Mouse (Mus musculus) MEL (cell line): ENCODE measurements around the gene Fndc8. TPM values are rescaled to one million over a fixed set of nuclear protein-coding genes. Genes with fewer than 3 reads are reported as not detected.

ENCODE experiments used
- DNase-seq: peaks from one replicate; pipeline ENCODE4 v3.0.0; 2011; ENCODE audit warnings: low read depth, low spot score
- H3K27ac ChIP-seq: 2 replicates; pipeline ENCODE4 v1.5.1; 2012; ENCODE audit warnings: low read depth, mild to moderate bottlenecking, control low read depth, low read length, moderate library complexity; ENCODE audit not compliant: control insufficient read depth
- H3K27me3 ChIP-seq, 2 experiments: fragments of 150-350 bp in 1 of 2; sonication (generic) in 1 of 2; 2 replicates each; pipeline ENCODE4 v1.6.1; 2012; ENCODE audit warnings: low read length in 2 of 2, mild to moderate bottlenecking in 2 of 2, improper control_type of control experiment in 1 of 2, moderate library complexity in 1 of 2; ENCODE audit not compliant: insufficient read depth in 2 of 2, control insufficient read depth in 1 of 2
- H3K36me3 ChIP-seq, 2 experiments: 2 replicates each; pipeline ENCODE4 v1.6.1; 2012 to 2014; ENCODE audit warnings: low read length in 2 of 2, improper control_type of control experiment in 1 of 2, inconsistent platforms in 1 of 2, mild to moderate bottlenecking in 1 of 2; ENCODE audit not compliant: insufficient read depth in 2 of 2, control insufficient read depth in 1 of 2
- H3K4me1 ChIP-seq, 2 experiments: fragments of 150-350 bp in 1 of 2; sonication (generic) in 1 of 2; 2 replicates each; pipeline ENCODE4 v1.6.1; 2012; ENCODE audit warnings: low read length in 2 of 2, improper control_type of control experiment in 1 of 2, mild to moderate bottlenecking in 1 of 2; ENCODE audit not compliant: insufficient read depth in 2 of 2, control insufficient read depth in 1 of 2
- H3K4me3 ChIP-seq, 2 experiments: fragments of 150-350 bp in 1 of 2; sonication (generic) in 1 of 2; 2 replicates each; pipeline ENCODE4 v1.5.1; 2012; ENCODE audit warnings: low read depth in 2 of 2, low read length in 2 of 2, mild to moderate bottlenecking in 2 of 2, moderate library complexity in 2 of 2, control low read depth in 1 of 2, improper control_type of control experiment in 1 of 2; ENCODE audit not compliant: control insufficient read depth in 1 of 2, insufficient read depth in 1 of 2
- H3K79me2 ChIP-seq: 2 replicates; pipeline ENCODE4 v1.6.1; 2012; ENCODE audit warnings: mild to moderate bottlenecking, low read length, moderate library complexity; ENCODE audit not compliant: control insufficient read depth, poor library complexity, insufficient read depth
- H3K9ac ChIP-seq: 2 replicates; pipeline ENCODE4 v1.6.1; 2012; ENCODE audit warnings: low read depth, mild to moderate bottlenecking, control low read depth, low read length, moderate library complexity; ENCODE audit not compliant: control insufficient read depth, poor library complexity, severe bottlenecking
- H3K9me3 ChIP-seq: fragments of 150-350 bp; sonication (generic); replicated peaks from 2 replicates; pipeline ENCODE4 v1.6.1; 2012; ENCODE audit warnings: mild to moderate bottlenecking, low read length, improper control_type of control experiment, moderate library complexity; ENCODE audit not compliant: insufficient read depth
- BHLHE40 ChIP-seq: IDR thresholded peaks from 2 replicates; pipeline ENCODE4 v1.6.1; 2012; ENCODE audit warnings: low read depth, mild to moderate bottlenecking, inconsistent platforms, low read length, improper control_type of control experiment, borderline replicate concordance
- CTCF ChIP-seq, 3 experiments: IDR thresholded peaks in 2 of 3; conservative IDR thresholded peaks in 1 of 3; 2 replicates each; pipeline ENCODE4 v1.5.1; 2011 to 2012; ENCODE audit warnings: low read length in 3 of 3, low read depth in 2 of 3, mild to moderate bottlenecking in 2 of 3, improper control_type of control experiment in 1 of 3, inconsistent platforms in 1 of 3, mixed read lengths in 1 of 3, moderate library complexity in 1 of 3; ENCODE audit not compliant: control insufficient read depth in 1 of 3, insufficient read depth in 1 of 3, poor library complexity in 1 of 3, severe bottlenecking in 1 of 3
- E2F4 ChIP-seq: IDR thresholded peaks from 2 replicates; pipeline ENCODE4 v1.6.1; 2011; ENCODE audit warnings: low read depth, low read length, improper control_type of control experiment, borderline replicate concordance
- HCFC1 ChIP-seq: IDR thresholded peaks from 2 replicates; pipeline ENCODE4 v1.6.1; 2012; ENCODE audit warnings: low read depth, mild to moderate bottlenecking, inconsistent platforms, low read length, improper control_type of control experiment, moderate library complexity
- MYB ChIP-seq: IDR thresholded peaks from 2 replicates; pipeline ENCODE4 v1.6.1; 2011; ENCODE audit warnings: mild to moderate bottlenecking, low read depth, low read length, improper control_type of control experiment
- MYC ChIP-seq: IDR thresholded peaks from 2 replicates; pipeline ENCODE4 v1.6.1; 2011; ENCODE audit warnings: low read depth, mild to moderate bottlenecking, low read length, improper control_type of control experiment, moderate library complexity
- NRF1 ChIP-seq: IDR thresholded peaks from 2 replicates; pipeline ENCODE4 v1.6.1; 2014; ENCODE audit warnings: low read depth, mild to moderate bottlenecking, inconsistent platforms, low read length, improper control_type of control experiment, moderate library complexity; ENCODE audit not compliant: poor library complexity, insufficient read depth, severe bottlenecking
- RAD21 ChIP-seq: IDR thresholded peaks from 2 replicates; pipeline ENCODE4 v1.6.1; 2011; ENCODE audit warnings: mild to moderate bottlenecking, low read depth, low read length, improper control_type of control experiment
- RCOR1 ChIP-seq: IDR thresholded peaks from 2 replicates; pipeline ENCODE4 v1.6.1; 2012; ENCODE audit warnings: low read depth, mild to moderate bottlenecking, inconsistent platforms, low read length, improper control_type of control experiment
- TAL1 ChIP-seq: IDR thresholded peaks from 2 replicates; pipeline ENCODE4 v1.6.1; 2012; ENCODE audit warnings: mild to moderate bottlenecking, inconsistent platforms, low read length, moderate library complexity, mixed read lengths
- UBTF ChIP-seq: IDR thresholded peaks from 2 replicates; pipeline ENCODE4 v1.6.1; 2012; ENCODE audit warnings: low read depth, mild to moderate bottlenecking, inconsistent platforms, low read length, improper control_type of control experiment, moderate library complexity, borderline replicate concordance; ENCODE audit not compliant: insufficient read depth
- USF2 ChIP-seq, 2 experiments: IDR thresholded peaks; 2 replicates each; pipeline ENCODE4 v1.6.1; 2011 to 2012; ENCODE audit warnings: improper control_type of control experiment in 2 of 2, low read length in 2 of 2, borderline replicate concordance in 1 of 2, inconsistent platforms in 1 of 2, low read depth in 1 of 2, mild to moderate bottlenecking in 1 of 2; ENCODE audit not compliant: insufficient read depth in 1 of 2
- polyA plus RNA-seq, 2 experiments: library from polyadenylated mRNA; stranded (reverse) in 1 of 2; unstranded in 1 of 2; fragments of >175 nt in 1 of 2; fragments of >200 nt in 1 of 2; gene quantifications; 2 replicates each; pipeline versions ENCODE4 v1.2.1 to v1.2.4; 2012; ENCODE audit warnings: low replicate concordance in 2 of 2, low read depth in 1 of 2; ENCODE audit not compliant: insufficient read length in 2 of 2, insufficient read depth in 1 of 2, missing spikeins in 1 of 2
- total RNA-seq: library from RNA; depleted of rRNA; stranded (reverse); fragments of 300-350 nt; gene quantifications from 2 replicates; pipeline ENCODE4 v1.2.3, GENCODE M21; 2012

Gene Fndc8
- total and polyA plus RNA-seq, 3 experiments = 0.15 to 0.72 TPM; not detected in 1

GRCm38 (mm10) chr11:82867956-82868355, 24.0 kb upstream of the Fndc8 start:
- Histone ChIP-seq H3K27ac (no peak overlapping the region), H3K9ac (no peak overlapping the region), H3K27me3 (no peaks in the 10 kb centered on the region), H3K79me2 (peaks cover 15% of the 10 kb centered on the region), H3K4me1 (peaks cover 20 to 40% of the 10 kb centered on the region in 2 experiments), H3K36me3 (peaks cover 0 to 50% of the 10 kb centered on the region in 2 experiments; a peak in 2 of 4 replicates), H3K4me3 (no peak overlapping the region), H3K9me3 (no peaks in the 10 kb centered on the region)
- no peak for DNase-seq
- TF ChIP-seq RCOR1 = no peak
- no peak for TF ChIP-seq MYC
- TF ChIP-seq MYB = no peak
- TF ChIP-seq E2F4 = no peak
- TF ChIP-seq RAD21 = no peak
- TF ChIP-seq NRF1 = no peak
- no peak for TF ChIP-seq CTCF (IDR thresholded peaks at IDR 0.05 in 2 of 3, conservative IDR thresholded peaks at IDR 0.05 in 1 of 3; ENCODE audit: control insufficient read depth in 1 of 3, insufficient read depth in 1 of 3, low read depth in 2 of 3, low read length in 3 of 3, poor library complexity in 1 of 3, severe bottlenecking in 1 of 3)
- TF ChIP-seq BHLHE40 = no peak
- TF ChIP-seq USF2 (IDR thresholded peaks at IDR 0.05; ENCODE audit: borderline replicate concordance in 1 of 2, insufficient read depth in 1 of 2, low read depth in 1 of 2, low read length in 2 of 2) = no peak

GRCm38 (mm10) chr11:82869506-82870172, 22.3 kb upstream of the Fndc8 start:
- DNase-seq = no peak
- TF ChIP-seq TAL1 (no peak), USF2 (IDR thresholded peaks at IDR 0.05; ENCODE audit: borderline replicate concordance in 1 of 2, insufficient read depth in 1 of 2, low read depth in 1 of 2, low read length in 2 of 2) (no peak), E2F4 (peak; percentile 37; the same call in 1 of the 2 replicates), UBTF (0 out of 2 replicates have a peak, but pooled peaks have one; percentile 15), HCFC1 (0 out of 2 replicates have a peak, but pooled peaks have one; percentile 10)
- peaks cover 7 to 30% of the 10 kb centered on the region in 2 experiments for H3K4me1 ChIP-seq
- H3K9ac ChIP-seq = peak overlapping the region; percentile 88
- H3K4me3 ChIP-seq = peak overlapping the region; percentile 85 to 98
- H3K79me2 ChIP-seq = peaks cover 15% of the 10 kb centered on the region
- H3K27me3 ChIP-seq = no peaks in the 10 kb centered on the region
- no peaks in the 10 kb centered on the region for H3K9me3 ChIP-seq
- H3K36me3 ChIP-seq = peaks cover 0 to 37% of the 10 kb centered on the region in 2 experiments; a peak in 2 of 4 replicates
- peak overlapping the region; percentile 60 for H3K27ac ChIP-seq
